Mouse (Mus musculus): Measurements from ENCODE around the gene Tysnd1. TPM values are rescaled to one million over a fixed set of nuclear protein-coding genes. Genes with fewer than 3 reads are reported as not detected.

Gene Tysnd1
- 25.1 and 27.0 TPM in 2 replicates for polyA plus RNA-seq (2014; fragmentation: Nextera tagmentation; extraction: Ambion mirVana)

GRCm38 (mm10) chr10:61694870-61695670 is at the start of gene Tysnd1:
Tysnd1 (plus strand) TSS chr10:61695514.
- Histone ChIP-seq H3K27ac (replicated peaks; ENCODE audit: low read depth, low read length) (peak within 1 kb of the TSS; percentile 70), H3K4me3 (replicated peaks; ENCODE audit: low read depth, low read length) (peak within 1 kb of the TSS; percentile 96), H3K9ac (replicated peaks; ENCODE audit: low read length) (peak within 1 kb of the TSS; percentile 66), H3K4me2 (ENCODE audit: low read length) (peak within 1 kb of the TSS; percentile 100), H3K9me3 (ENCODE audit: control insufficient read depth, low read length) (no peaks in the 10 kb centered on the region), H3K36me3 (ENCODE audit: control insufficient read depth, insufficient read depth, low read length) (peaks cover 38% of the 10 kb centered on the region), H3K27me3 (ENCODE audit: control insufficient read depth, insufficient read depth, low read length) (no peaks in the 10 kb centered on the region), H3K4me1 (ENCODE audit: control insufficient read depth, insufficient read depth, low read length) (peaks cover 14% of the 10 kb centered on the region)
- DNase-seq (peak; percentile 98), ATAC-seq (ENCODE audit: low FRiP score, low TSS enrichment) (peak; percentile 96)
- WGBS = 1% methylated on average over 42 of the region's 42 CpGs

DNA sequence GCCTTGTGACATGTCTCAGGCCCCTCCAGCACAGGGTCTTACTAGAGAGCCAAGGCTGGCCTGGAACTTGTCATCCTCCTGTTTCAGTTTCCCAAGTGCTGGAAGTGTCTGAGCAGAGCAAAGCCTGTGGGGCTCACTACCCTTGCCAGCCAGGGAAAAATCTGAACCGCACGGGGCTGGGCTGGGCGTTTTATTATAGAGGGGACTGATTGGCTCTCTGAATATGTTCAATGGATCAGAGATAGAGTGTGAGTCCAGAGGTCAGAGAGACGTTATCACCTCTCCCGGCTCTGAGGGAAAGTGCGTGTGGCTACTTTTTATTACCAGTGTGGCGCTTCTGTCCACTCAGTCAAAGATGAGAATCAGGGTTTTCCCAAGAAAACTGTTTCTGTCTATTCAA is 48.8 kb upstream of the Tysnd1 start:
- H3K9me3 ChIP-seq (ENCODE audit: control insufficient read depth, low read length) = no peaks in the 10 kb centered on the region
- H3K27me3 ChIP-seq (ENCODE audit: control insufficient read depth, insufficient read depth, low read length) = no peaks in the 10 kb centered on the region
- 76% methylated on average over 7 of the region's 7 CpGs for WGBS
- no peak overlapping the region for H3K4me3 ChIP-seq (replicated peaks; ENCODE audit: low read depth, low read length)
- H3K36me3 ChIP-seq (ENCODE audit: control insufficient read depth, insufficient read depth, low read length) = no peaks in the 10 kb centered on the region
- H3K4me1 ChIP-seq (ENCODE audit: control insufficient read depth, insufficient read depth, low read length) = peaks cover 7% of the 10 kb centered on the region
- ATAC-seq (ENCODE audit: low FRiP score, low TSS enrichment) (no peak), DNase-seq (no peak)
- H3K9ac ChIP-seq (replicated peaks; ENCODE audit: low read length) = no peak overlapping the region
- no peak overlapping the region for H3K27ac ChIP-seq (replicated peaks; ENCODE audit: low read depth, low read length)
- no peak overlapping the region for H3K4me2 ChIP-seq (ENCODE audit: low read length)

DNA sequence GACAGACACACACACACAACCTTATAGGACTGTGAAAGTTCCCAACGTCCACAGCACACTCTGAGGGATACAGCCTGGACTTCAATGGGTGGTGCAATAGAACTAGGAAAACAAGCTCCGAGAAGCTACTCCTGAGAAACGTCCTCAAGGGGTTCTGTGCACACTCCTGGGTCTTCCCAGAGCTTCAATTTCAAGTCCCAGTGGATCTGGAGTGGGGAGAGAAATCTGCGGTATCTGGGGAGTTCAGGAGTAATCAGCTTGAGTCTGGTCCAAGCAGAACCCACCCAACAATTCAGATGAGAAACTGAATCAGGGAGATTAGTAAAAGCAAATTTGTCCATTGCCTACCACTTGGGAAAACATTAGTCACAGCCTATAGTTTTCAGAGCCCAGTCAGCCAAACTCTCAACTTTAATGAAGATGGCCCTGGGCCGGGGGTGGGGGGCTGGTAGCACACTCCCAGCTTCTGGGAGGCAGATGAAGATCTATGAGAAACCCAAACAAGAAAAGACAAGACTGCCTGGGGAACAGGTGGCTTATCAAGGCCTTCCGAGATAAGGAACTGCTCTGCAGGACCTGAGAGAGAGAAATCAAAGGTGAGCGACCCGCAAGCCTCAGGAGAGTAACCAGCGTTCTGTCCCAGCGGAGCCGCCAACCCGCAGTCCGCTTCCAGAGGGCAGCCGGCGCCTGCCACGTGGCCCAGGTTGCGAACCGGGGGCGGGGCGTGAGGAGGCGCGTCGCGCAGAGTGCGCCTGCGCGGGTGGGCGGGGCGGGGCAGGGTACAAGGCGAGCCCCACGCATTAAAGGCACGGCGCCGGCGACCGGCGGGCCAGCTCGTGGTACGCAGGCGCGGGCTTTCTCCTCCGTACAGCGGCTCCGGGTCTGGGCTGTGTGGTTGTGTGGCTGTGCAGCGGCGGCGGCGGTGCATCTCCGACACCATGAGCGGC is 47.3 kb upstream of the Tysnd1 start, which contains the start of gene Ppa1:
Gene Ppa1 (plus strand): TSS at position 763 of the 947 bp plus-strand sequence.
- Histone ChIP-seq H3K4me2 (ENCODE audit: low read length) (peak within 1 kb of the TSS; percentile 94), H3K4me1 (ENCODE audit: control insufficient read depth, insufficient read depth, low read length) (peaks cover 7% of the 10 kb centered on the region), H3K9ac (replicated peaks; ENCODE audit: low read length) (peak within 1 kb of the TSS; percentile 84), H3K27me3 (ENCODE audit: control insufficient read depth, insufficient read depth, low read length) (no peaks in the 10 kb centered on the region), H3K36me3 (ENCODE audit: control insufficient read depth, insufficient read depth, low read length) (peaks cover 7% of the 10 kb centered on the region; the same call in 1 of the 2 replicates), H3K9me3 (ENCODE audit: control insufficient read depth, low read length) (no peaks in the 10 kb centered on the region), H3K4me3 (replicated peaks; ENCODE audit: low read depth, low read length) (peak within 1 kb of the TSS; percentile 75), H3K27ac (replicated peaks; ENCODE audit: low read depth, low read length) (peak within 1 kb of the TSS; percentile 86)
- ATAC-seq (ENCODE audit: low FRiP score, low TSS enrichment) = peak; percentile 97
- 4% methylated on average over 43 of the region's 50 CpGs for WGBS
- peak; percentile 97 for DNase-seq

- H3K9ac ChIP-seq (replicated peaks; ENCODE audit: low read length) = peak overlapping the region; percentile 84
- WGBS = 1% methylated on average over 49 of the region's 49 CpGs
- peaks cover 7% of the 10 kb centered on the region for H3K4me1 ChIP-seq (ENCODE audit: control insufficient read depth, insufficient read depth, low read length)
Measured at GRCm38 (mm10) chr10:61648737-61649645, 46.3 kb upstream of the Tysnd1 start.

DNA sequence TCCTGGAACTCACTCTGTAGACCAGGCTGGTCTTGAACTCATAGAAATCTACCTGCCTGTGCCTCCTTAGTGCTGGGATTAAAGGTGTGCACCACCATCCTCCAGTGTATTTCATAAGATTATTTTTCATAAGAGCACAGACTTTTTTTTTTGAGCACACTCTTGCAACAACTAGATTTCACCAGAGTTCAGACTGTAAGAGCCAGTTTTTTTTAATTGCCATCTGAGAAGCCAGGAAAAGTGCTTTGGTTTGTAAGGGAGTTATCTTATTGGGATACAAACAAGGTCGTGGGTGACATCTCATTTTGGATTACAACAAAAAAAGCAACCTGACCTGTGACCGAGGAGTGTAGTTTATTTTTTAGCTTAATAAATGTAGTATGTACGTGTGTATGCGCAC is 41.2 kb upstream of the Tysnd1 start:
- no peak overlapping the region for H3K4me3 ChIP-seq (replicated peaks; ENCODE audit: low read depth, low read length)
- H3K9me3 ChIP-seq (ENCODE audit: control insufficient read depth, low read length) = no peaks in the 10 kb centered on the region
- WGBS = 92% methylated on average over 4 of the region's 4 CpGs
- no peak for ATAC-seq (ENCODE audit: low FRiP score, low TSS enrichment)
- no peaks in the 10 kb centered on the region for H3K27me3 ChIP-seq (ENCODE audit: control insufficient read depth, insufficient read depth, low read length)
- H3K9ac ChIP-seq (replicated peaks; ENCODE audit: low read length) = no peak overlapping the region
- H3K4me2 ChIP-seq (ENCODE audit: low read length) = no peak overlapping the region
- peaks cover 33% of the 10 kb centered on the region for H3K36me3 ChIP-seq (ENCODE audit: control insufficient read depth, insufficient read depth, low read length)
- peaks cover 5% of the 10 kb centered on the region for H3K4me1 ChIP-seq (ENCODE audit: control insufficient read depth, insufficient read depth, low read length)
- no peak for DNase-seq
- H3K27ac ChIP-seq (replicated peaks; ENCODE audit: low read depth, low read length) = no peak overlapping the region

More at GRCm38 (mm10) chr10:61648737-61649645, 46.3 kb upstream of the Tysnd1 start:
- peak overlapping the region; percentile 86 for H3K27ac ChIP-seq (replicated peaks; ENCODE audit: low read depth, low read length)
- no peaks in the 10 kb centered on the region for H3K27me3 ChIP-seq (ENCODE audit: control insufficient read depth, insufficient read depth, low read length)
- DNase-seq = no peak
- ATAC-seq (ENCODE audit: low FRiP score, low TSS enrichment) = peak; percentile 79
- H3K9me3 ChIP-seq (ENCODE audit: control insufficient read depth, low read length) = no peaks in the 10 kb centered on the region
- H3K36me3 ChIP-seq (ENCODE audit: control insufficient read depth, insufficient read depth, low read length) = peaks cover 15% of the 10 kb centered on the region
- H3K4me2 ChIP-seq (ENCODE audit: low read length) = peak overlapping the region; percentile 94
- peak overlapping the region; percentile 75 for H3K4me3 ChIP-seq (replicated peaks; ENCODE audit: low read depth, low read length)

GRCm38 (mm10) chr10:61654691-61655090 is 40.6 kb upstream of the Tysnd1 start:
- no peaks in the 10 kb centered on the region for H3K4me1 ChIP-seq (ENCODE audit: control insufficient read depth, insufficient read depth, low read length)
- H3K9ac ChIP-seq (replicated peaks; ENCODE audit: low read length) = no peak overlapping the region
- ATAC-seq (ENCODE audit: low FRiP score, low TSS enrichment) = no peak
- H3K36me3 ChIP-seq (ENCODE audit: control insufficient read depth, insufficient read depth, low read length) = peaks cover 39% of the 10 kb centered on the region
- no peak overlapping the region for H3K27ac ChIP-seq (replicated peaks; ENCODE audit: low read depth, low read length)
- WGBS = 93% methylated on average over 7 of the region's 7 CpGs
- no peaks in the 10 kb centered on the region for H3K9me3 ChIP-seq (ENCODE audit: control insufficient read depth, low read length)
- no peak overlapping the region for H3K4me3 ChIP-seq (replicated peaks; ENCODE audit: low read depth, low read length)
- H3K4me2 ChIP-seq (ENCODE audit: low read length) = no peak overlapping the region
- DNase-seq = no peak
- no peaks in the 10 kb centered on the region for H3K27me3 ChIP-seq (ENCODE audit: control insufficient read depth, insufficient read depth, low read length)

GRCm38 (mm10) chr10:61655188-61655587 is 40.1 kb upstream of the Tysnd1 start:
- no peak for DNase-seq
- Histone ChIP-seq H3K4me3 (replicated peaks; ENCODE audit: low read depth, low read length) (no peak overlapping the region), H3K9me3 (ENCODE audit: control insufficient read depth, low read length) (no peaks in the 10 kb centered on the region), H3K9ac (replicated peaks; ENCODE audit: low read length) (no peak overlapping the region), H3K36me3 (ENCODE audit: control insufficient read depth, insufficient read depth, low read length) (peaks cover 44% of the 10 kb centered on the region), H3K27ac (replicated peaks; ENCODE audit: low read depth, low read length) (no peak overlapping the region), H3K27me3 (ENCODE audit: control insufficient read depth, insufficient read depth, low read length) (no peaks in the 10 kb centered on the region), H3K4me1 (ENCODE audit: control insufficient read depth, insufficient read depth, low read length) (no peaks in the 10 kb centered on the region), H3K4me2 (ENCODE audit: low read length) (no peak overlapping the region)
- ATAC-seq (ENCODE audit: low FRiP score, low TSS enrichment) = no peak
- 94% methylated on average over 3 of the region's 3 CpGs for WGBS
